Mouse (Mus musculus) cortical plate, adult 2 months (tissue): ENCODE results near the gene Apaf1.

Experiments
- CTCF ChIP-seq: fragments of 200-500 bp; IDR thresholded peaks from 2 replicates; pipeline ENCODE4 v1.5.1; 2011; ENCODE audit warnings: mild to moderate bottlenecking, control low read depth, low read length; ENCODE audit not compliant: insufficient read depth; ENCODE audit errors: extremely low read depth
- POLR2A ChIP-seq: fragments of 200-500 bp; IDR thresholded peaks from 2 replicates; pipeline ENCODE4 v1.6.1; 2011; ENCODE audit warnings: mild to moderate bottlenecking, low read length, control low read depth; ENCODE audit not compliant: insufficient read depth; ENCODE audit errors: extremely low read depth

GRCm38 (mm10) chr10:91052734-91053133 is 29.8 kb downstream of the Apaf1 start:
- TF ChIP-seq CTCF (no peak), POLR2A (no peak)
